In genomic region chr9:54571130-54571839, GRCm38 (mm10) we compare ENCODE assay signal across 19 mouse cellular contexts. TPM values are rescaled to one million over a fixed set of nuclear protein-coding genes. Genes with fewer than 3 reads are reported as not detected.
"Had no signal": no experiment of that assay in that cellular context is flagged by ENCODE, and none has a peak within 500 bp of the region (broad histone marks: within the 10 kb centered on the region; RNA-seq: fewer than 3 reads in every experiment).

No protein-coding gene starts in this region.

- H3K4me2 ChIP-seq: hindbrain, embryonic 15.5 days; limb, embryonic 12.5 days; neural tube, embryonic 12.5 days had no signal

- DNase-seq: kidney, adult 2 months; kidney, postnatal 25 days; layer of hippocampus, adult 9-11 months; layer of hippocampus, postnatal 36 days; lung, adult 18-20 months; lung, postnatal 4 days; midbrain, embryonic 14.5 days; spleen, adult 18-20 months; thymus, postnatal 4 days had no signal

- H3K27me3 ChIP-seq: hindbrain, embryonic 15.5 days; limb, embryonic 12.5 days; neural tube, embryonic 12.5 days had no signal

- H3K9ac ChIP-seq: hindbrain, embryonic 15.5 days; limb, embryonic 12.5 days; neural tube, embryonic 12.5 days had no signal

- H3K4me3 ChIP-seq: hindbrain, embryonic 10.5 days; hindbrain, embryonic 15.5 days; limb, embryonic 12.5 days; midbrain, embryonic 10.5 days; neural tube, embryonic 12.5 days had no signal

- H3K9me3 ChIP-seq: hindbrain, embryonic 10.5 days; hindbrain, embryonic 15.5 days; limb, embryonic 12.5 days; midbrain, embryonic 10.5 days; neural tube, embryonic 12.5 days had no signal

- H3K36me3 ChIP-seq: hindbrain, embryonic 10.5 days; hindbrain, embryonic 15.5 days; limb, embryonic 12.5 days; midbrain, embryonic 10.5 days; neural tube, embryonic 12.5 days had no signal

- H3K4me1 ChIP-seq: hindbrain, embryonic 10.5 days; hindbrain, embryonic 15.5 days; limb, embryonic 12.5 days; midbrain, embryonic 10.5 days; neural tube, embryonic 12.5 days had no signal

- H3K27ac ChIP-seq: hindbrain, embryonic 10.5 days; hindbrain, embryonic 15.5 days; limb, embryonic 12.5 days; midbrain, embryonic 10.5 days; neural tube, embryonic 12.5 days had no signal

RNA-seq across cellular contexts. Expression of gene Sh2d7, which starts 32.5 kb away (rescaled TPM):
- total RNA-seq: left cerebral cortex, postnatal 36 days; megakaryocyte, adult 5-6 weeks; neutrophil, adult 5-6 weeks had no signal
- polyA plus RNA-seq: hindbrain, embryonic 10.5 days; hindbrain, embryonic 15.5 days; kidney, adult 2 months; kidney, embryonic 16.5 days; limb, embryonic 12.5 days; midbrain, embryonic 10.5 days; midbrain, embryonic 14.5 days; neural tube, embryonic 12.5 days; stomach, embryonic 14.5 days had no signal
